Mouse (Mus musculus) neural tube, embryonic 13.5 days (tissue): ENCODE data around the gene Aurkaip1. TPM values are rescaled to one million over a fixed set of nuclear protein-coding genes. Genes with fewer than 3 reads are reported as not detected.
A peak's percentile ranks its signal among the peaks of the same experiment; 100 is the strongest.

Experiments
- ATAC-seq: fragments of 200-750 bp; cut with Nextera tagmentation; 2 replicates; pipeline ENCODE4 v1.8.0; 2017; ENCODE audit warnings: low read depth, mild to moderate bottlenecking, moderate TSS enrichment, moderate library complexity
- H3K27ac ChIP-seq: fragments of 300-500 bp; sonication (generic); replicated peaks from 2 replicates; pipeline ENCODE4 v1.5.1; 2015; ENCODE audit warnings: moderate library complexity, mild to moderate bottlenecking, inconsistent platforms
- H3K27me3 ChIP-seq: fragments of 300-500 bp; sonication (generic); 2 replicates; pipeline ENCODE4 v1.6.1; 2015; ENCODE audit warnings: mild to moderate bottlenecking, inconsistent platforms
- H3K36me3 ChIP-seq: fragments of 300-500 bp; sonication (generic); 2 replicates; pipeline ENCODE4 v1.6.1; 2015; ENCODE audit warnings: mild to moderate bottlenecking, inconsistent platforms
- H3K4me1 ChIP-seq: fragments of 300-500 bp; sonication (generic); replicated peaks from 2 replicates; pipeline ENCODE4 v1.6.1; 2015; ENCODE audit warnings: inconsistent platforms
- H3K4me2 ChIP-seq: fragments of 300-500 bp; sonication (generic); 2 replicates; pipeline ENCODE4 v1.6.1; 2015; ENCODE audit warnings: inconsistent platforms, mild to moderate bottlenecking, moderate library complexity
- H3K4me3 ChIP-seq: fragments of 300-500 bp; sonication (generic); 2 replicates; pipeline ENCODE4 v1.5.1; 2015; ENCODE audit warnings: mild to moderate bottlenecking, inconsistent platforms
- H3K9ac ChIP-seq: fragments of 300-500 bp; sonication (generic); 2 replicates; pipeline ENCODE4 v1.6.1; 2015; ENCODE audit warnings: moderate library complexity, mild to moderate bottlenecking, inconsistent platforms
- H3K9me3 ChIP-seq: fragments of 300-500 bp; sonication (generic); 2 replicates; pipeline ENCODE4 v1.6.1; 2016; ENCODE audit warnings: inconsistent platforms
- WGBS: fragments of 180-500 bp; shearing (Covaris S2); methylation state at CpG from one replicate; pipeline ENCODE4 v1.1.7; 2015; 5-methylcytosine and 5-hydroxymethylcytosine counted together
- polyA plus RNA-seq: library from polyadenylated mRNA; unstranded; fragments of >200 nt; fragmentation: Nextera tagmentation; extraction: Ambion mirVana; gene quantifications from 2 replicates; pipeline ENCODE4 v1.2.1, GENCODE M21; 2015

The Aurkaip1 gene
- polyA plus RNA-seq, 1 experiment from 2014 or later = 145 TPM

DNA sequence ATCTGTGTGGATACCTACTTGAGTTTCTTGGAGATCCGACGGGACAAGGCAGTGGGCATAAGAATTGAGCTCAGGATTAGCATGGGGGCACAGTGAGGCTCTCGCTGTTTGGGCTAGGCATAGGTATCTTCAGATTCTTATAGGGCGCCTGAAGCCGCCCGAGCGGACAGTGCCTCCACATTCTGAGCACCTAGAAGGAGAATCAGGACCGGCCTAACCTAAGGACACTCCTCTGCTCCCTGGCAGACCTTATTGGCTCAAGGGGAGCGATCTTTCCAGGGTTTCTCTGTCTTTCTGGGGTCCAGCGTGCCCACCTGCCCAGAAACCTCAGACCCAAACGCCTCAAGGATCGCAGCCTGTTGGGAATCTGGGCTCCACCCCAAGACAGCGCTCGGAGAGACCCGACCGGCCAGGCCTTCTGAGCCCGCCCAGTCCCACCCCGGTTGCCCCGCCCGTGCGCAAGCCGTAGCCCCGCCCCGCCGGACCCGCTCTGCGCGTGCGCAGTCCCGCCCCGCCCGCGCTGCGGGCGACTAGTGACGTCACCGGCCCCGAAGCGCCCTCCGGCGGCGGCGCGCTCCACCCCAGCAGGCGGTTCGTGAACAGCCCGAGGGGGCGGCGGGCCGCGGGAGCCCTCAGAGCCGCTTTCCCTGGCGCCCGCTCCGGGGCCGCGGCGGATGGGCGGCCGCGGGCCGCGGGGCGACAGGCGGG lies 16.0 kb downstream of the Aurkaip1 start, which contains the start of gene Dvl1:
TSS of gene Dvl1 (plus strand) at position 532 of the 708 bp plus-strand sequence.
- Histone ChIP-seq H3K4me1 (peaks cover 50% of the 10 kb centered on the region), H3K4me2 (peak within 1 kb of the TSS; percentile 88), H3K36me3 (peaks cover 3% of the 10 kb centered on the region; the same call in 1 of the 2 replicates), H3K4me3 (peak within 1 kb of the TSS; percentile 89), H3K27ac (peak within 1 kb of the TSS; percentile 84), H3K9ac (peak within 1 kb of the TSS; percentile 88), H3K27me3 (peaks cover 7% of the 10 kb centered on the region; the same call in 1 of the 2 replicates), H3K9me3 (no peaks in the 10 kb centered on the region)
- WGBS = 2% methylated on average over 64 of the region's 65 CpGs
- peak; percentile 89 for ATAC-seq

DNA sequence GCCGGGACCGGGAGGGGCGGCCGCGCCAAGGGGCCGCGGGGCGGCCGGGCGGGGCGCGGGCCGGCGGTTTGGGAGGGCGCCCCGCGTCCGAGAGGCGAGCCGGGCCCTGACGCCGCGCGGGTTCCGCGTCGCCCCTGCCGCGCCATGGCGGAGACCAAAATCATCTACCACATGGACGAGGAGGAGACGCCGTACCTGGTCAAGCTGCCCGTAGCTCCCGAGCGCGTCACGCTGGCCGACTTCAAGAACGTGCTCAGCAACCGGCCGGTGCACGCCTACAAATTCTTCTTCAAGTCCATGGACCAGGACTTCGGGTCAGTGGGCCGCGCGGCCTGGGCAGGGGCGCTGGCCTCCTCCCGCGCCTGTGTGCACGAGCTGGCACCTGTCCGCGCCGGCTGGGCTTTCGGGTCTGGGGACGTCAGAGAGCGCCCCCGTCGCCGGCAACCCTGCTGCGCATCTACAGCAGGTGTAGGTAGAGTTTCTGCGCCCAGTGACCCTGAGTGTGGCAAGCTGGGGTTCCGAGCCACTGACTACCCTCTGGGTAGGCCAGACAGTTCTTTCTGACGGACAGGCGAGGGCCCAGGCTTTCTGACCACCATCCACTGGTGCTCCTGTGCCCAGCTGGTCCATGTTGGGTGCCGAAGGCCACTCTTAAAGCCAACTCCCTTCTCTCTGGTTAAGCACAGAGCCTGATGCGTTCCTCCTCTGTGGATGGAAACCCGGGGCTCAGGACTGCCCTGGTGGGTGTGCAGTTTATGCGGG lies 16.7 kb downstream of the Aurkaip1 start:
- Histone ChIP-seq H3K4me2 (peak overlapping the region; percentile 88), H3K27me3 (0 out of 2 replicates have a peak, but pooled peaks cover 1% of the 10 kb centered on the region), H3K9ac (peak overlapping the region; percentile 88), H3K9me3 (no peaks in the 10 kb centered on the region), H3K4me1 (peaks cover 52% of the 10 kb centered on the region), H3K27ac (peak overlapping the region; percentile 84), H3K36me3 (no peaks in the 10 kb centered on the region), H3K4me3 (peak overlapping the region; percentile 89)
- ATAC-seq = peak; percentile 64
- 1% methylated on average over 69 of the region's 69 CpGs for WGBS

GRCm38 (mm10) chr4:155848434-155849095 lies 17.5 kb downstream of the Aurkaip1 start:
- H3K27ac ChIP-seq = no peak overlapping the region
- H3K4me3 ChIP-seq = peak overlapping the region; percentile 89
- H3K36me3 ChIP-seq = peaks cover 6% of the 10 kb centered on the region
- peak overlapping the region; percentile 88 for H3K9ac ChIP-seq
- H3K27me3 ChIP-seq = no peaks in the 10 kb centered on the region
- H3K9me3 ChIP-seq = no peaks in the 10 kb centered on the region
- peaks cover 52% of the 10 kb centered on the region for H3K4me1 ChIP-seq
- peak overlapping the region; percentile 88 for H3K4me2 ChIP-seq
- no peak for ATAC-seq
- 58% methylated on average over 7 of the region's 7 CpGs for WGBS

DNA sequence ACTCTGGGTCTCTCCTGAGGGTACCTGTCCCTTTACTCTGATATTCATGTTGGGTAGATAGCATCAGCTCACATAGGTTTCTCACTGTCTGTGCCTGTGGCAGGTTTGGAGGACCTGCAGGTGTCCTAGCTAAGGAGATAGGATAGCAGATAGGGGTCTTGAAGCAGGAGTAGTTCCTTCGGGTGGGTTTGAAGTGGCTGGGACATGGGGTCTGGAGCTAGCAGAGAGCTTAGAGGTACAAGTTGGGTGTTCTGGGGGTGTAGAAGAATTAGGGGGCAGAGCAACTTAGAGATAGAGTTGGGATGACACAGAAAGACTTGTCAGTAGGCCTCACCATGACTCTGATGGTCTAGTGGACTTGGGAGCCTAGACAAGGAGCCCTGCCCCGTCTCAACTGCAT lies 18.3 kb downstream of the Aurkaip1 start:
- H3K27me3 ChIP-seq = no peaks in the 10 kb centered on the region
- no peak overlapping the region for H3K27ac ChIP-seq
- H3K36me3 ChIP-seq = peaks cover 15% of the 10 kb centered on the region
- H3K9me3 ChIP-seq = no peaks in the 10 kb centered on the region
- no peak for ATAC-seq
- peak overlapping the region; percentile 88 for H3K4me2 ChIP-seq
- WGBS = 93% methylated on average over 2 of the region's 2 CpGs
- H3K4me1 ChIP-seq = peaks cover 52% of the 10 kb centered on the region
- no peak overlapping the region for H3K9ac ChIP-seq
- H3K4me3 ChIP-seq = no peak overlapping the region

DNA sequence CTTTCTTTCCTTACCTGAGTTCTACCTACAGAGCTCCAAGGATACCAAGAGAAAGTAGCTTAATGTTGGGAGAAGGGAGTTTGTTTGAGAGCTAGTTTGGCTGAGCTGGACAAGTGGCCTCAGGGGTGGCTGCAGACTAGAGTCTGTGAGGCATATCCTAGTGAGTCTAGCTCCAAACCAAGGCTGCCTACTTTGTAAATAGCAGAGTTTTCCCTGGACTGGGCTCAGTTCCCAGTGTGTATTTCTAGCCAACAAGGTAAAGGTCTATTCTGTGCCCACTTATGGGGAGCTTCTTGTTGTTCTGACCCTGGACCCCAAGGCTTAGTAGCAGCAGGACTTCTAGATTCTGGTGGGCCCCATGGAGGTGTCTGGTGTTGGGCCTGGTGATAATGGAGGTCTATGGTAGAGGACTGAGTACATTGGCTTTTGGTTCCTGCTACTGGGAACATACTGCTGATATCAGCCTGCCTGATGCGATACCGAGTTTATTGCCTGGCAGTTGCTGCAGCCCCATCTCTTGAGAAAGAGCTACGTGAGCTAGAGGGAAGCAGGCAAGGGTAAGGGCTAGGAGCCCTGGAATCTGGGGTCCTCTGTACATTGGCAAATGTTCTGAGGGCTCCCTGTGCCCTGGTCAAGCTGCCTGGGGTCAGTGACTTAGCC lies 18.9 kb downstream of the Aurkaip1 start:
- H3K27ac ChIP-seq = no peak overlapping the region
- peak overlapping the region; percentile 88; the same call in 1 of the 2 replicates for H3K4me2 ChIP-seq
- 92% methylated on average over 3 of the region's 3 CpGs for WGBS
- H3K27me3 ChIP-seq = no peaks in the 10 kb centered on the region
- peaks cover 52% of the 10 kb centered on the region for H3K4me1 ChIP-seq
- ATAC-seq = no peak
- H3K36me3 ChIP-seq = peaks cover 20% of the 10 kb centered on the region
- H3K9ac ChIP-seq = no peak overlapping the region
- H3K4me3 ChIP-seq = no peak overlapping the region
- H3K9me3 ChIP-seq = no peaks in the 10 kb centered on the region

GRCm38 (mm10) chr4:155851368-155851767 lies 20.3 kb downstream of the Aurkaip1 start:
- Histone ChIP-seq H3K4me3 (no peak overlapping the region), H3K4me2 (no peak overlapping the region), H3K4me1 (peaks cover 51% of the 10 kb centered on the region), H3K9ac (no peak overlapping the region), H3K36me3 (peaks cover 34% of the 10 kb centered on the region), H3K9me3 (no peaks in the 10 kb centered on the region), H3K27ac (no peak overlapping the region), H3K27me3 (no peaks in the 10 kb centered on the region)
- WGBS = 90% methylated on average over 3 of the region's 3 CpGs
- no peak for ATAC-seq

DNA sequence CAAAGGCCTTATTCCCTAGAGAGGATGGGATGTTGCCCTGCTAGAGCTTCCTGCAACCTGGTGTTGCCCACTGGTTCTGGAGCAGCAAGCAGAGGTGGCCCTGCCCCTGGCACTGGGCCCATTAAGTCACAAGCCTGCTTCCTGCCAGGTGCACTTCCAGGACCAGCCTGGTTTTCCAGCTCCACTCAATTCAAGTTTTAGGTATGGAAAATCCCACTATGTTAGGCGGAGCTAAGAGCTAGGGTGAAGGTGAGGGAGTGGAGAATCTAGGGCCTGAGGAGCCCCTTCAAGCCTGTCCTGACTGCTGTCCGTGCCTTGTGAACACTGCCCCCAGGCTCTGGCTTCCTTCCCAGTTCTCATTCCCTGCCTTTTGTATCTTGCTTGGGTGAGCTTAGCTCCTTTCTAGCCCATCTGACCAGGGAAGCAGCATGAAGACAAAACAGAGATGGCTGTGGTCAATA lies 20.9 kb downstream of the Aurkaip1 start:
- no peaks in the 10 kb centered on the region for H3K9me3 ChIP-seq
- no peak overlapping the region for H3K27ac ChIP-seq
- H3K9ac ChIP-seq = no peak overlapping the region
- H3K36me3 ChIP-seq = peaks cover 41% of the 10 kb centered on the region
- H3K4me3 ChIP-seq = no peak overlapping the region
- no peak overlapping the region for H3K4me2 ChIP-seq
- WGBS = 85% methylated on average over 2 of the region's 2 CpGs
- no peak for ATAC-seq
- peaks cover 46% of the 10 kb centered on the region for H3K4me1 ChIP-seq
- H3K27me3 ChIP-seq = no peaks in the 10 kb centered on the region

DNA sequence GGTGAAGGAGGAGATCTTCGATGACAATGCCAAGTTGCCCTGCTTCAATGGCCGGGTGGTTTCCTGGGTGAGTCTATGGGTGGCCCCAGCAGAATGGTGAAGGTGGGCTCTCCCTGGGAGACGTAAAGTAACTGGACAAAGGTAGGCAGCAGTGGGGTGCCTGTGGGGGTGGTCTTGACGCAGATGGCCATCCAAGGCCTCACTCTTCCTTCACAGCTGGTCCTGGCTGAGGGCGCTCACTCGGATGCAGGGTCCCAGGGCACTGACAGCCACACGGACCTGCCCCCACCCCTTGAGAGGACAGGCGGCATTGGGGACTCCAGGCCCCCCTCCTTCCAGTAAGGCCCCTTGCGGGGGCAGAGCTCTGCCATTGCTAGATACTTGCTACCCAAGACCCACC lies 22.3 kb downstream of the Aurkaip1 start:
- no peak overlapping the region for H3K9ac ChIP-seq
- peaks cover 38% of the 10 kb centered on the region for H3K4me1 ChIP-seq
- 90% methylated on average over 9 of the region's 9 CpGs for WGBS
- H3K27ac ChIP-seq = no peak overlapping the region
- no peaks in the 10 kb centered on the region for H3K9me3 ChIP-seq
- no peak overlapping the region for H3K4me3 ChIP-seq
- H3K4me2 ChIP-seq = no peak overlapping the region
- peaks cover 55% of the 10 kb centered on the region for H3K36me3 ChIP-seq
- no peak for ATAC-seq
- no peaks in the 10 kb centered on the region for H3K27me3 ChIP-seq

GRCm38 (mm10) chr4:155854991-155855390 lies 23.9 kb downstream of the Aurkaip1 start:
- Histone ChIP-seq H3K4me2 (no peak overlapping the region), H3K27ac (no peak overlapping the region), H3K36me3 (peaks cover 71% of the 10 kb centered on the region), H3K9ac (no peak overlapping the region), H3K4me3 (no peak overlapping the region), H3K9me3 (no peaks in the 10 kb centered on the region), H3K4me1 (peaks cover 23% of the 10 kb centered on the region), H3K27me3 (no peaks in the 10 kb centered on the region)
- ATAC-seq = no peak
- 98% methylated on average over 12 of the region's 12 CpGs for WGBS

- H3K4me3 ChIP-seq = no peak overlapping the region
- no peaks in the 10 kb centered on the region for H3K27me3 ChIP-seq
- no peak for ATAC-seq
- H3K9me3 ChIP-seq = no peaks in the 10 kb centered on the region
- no peak overlapping the region for H3K9ac ChIP-seq
- 93% methylated on average over 12 of the region's 12 CpGs for WGBS
- H3K36me3 ChIP-seq = peaks cover 82% of the 10 kb centered on the region
- no peak overlapping the region for H3K27ac ChIP-seq
- H3K4me2 ChIP-seq = no peak overlapping the region
- peaks cover 12% of the 10 kb centered on the region for H3K4me1 ChIP-seq
Measured at GRCm38 (mm10) chr4:155856071-155856470, 25.0 kb downstream of the Aurkaip1 start.

DNA sequence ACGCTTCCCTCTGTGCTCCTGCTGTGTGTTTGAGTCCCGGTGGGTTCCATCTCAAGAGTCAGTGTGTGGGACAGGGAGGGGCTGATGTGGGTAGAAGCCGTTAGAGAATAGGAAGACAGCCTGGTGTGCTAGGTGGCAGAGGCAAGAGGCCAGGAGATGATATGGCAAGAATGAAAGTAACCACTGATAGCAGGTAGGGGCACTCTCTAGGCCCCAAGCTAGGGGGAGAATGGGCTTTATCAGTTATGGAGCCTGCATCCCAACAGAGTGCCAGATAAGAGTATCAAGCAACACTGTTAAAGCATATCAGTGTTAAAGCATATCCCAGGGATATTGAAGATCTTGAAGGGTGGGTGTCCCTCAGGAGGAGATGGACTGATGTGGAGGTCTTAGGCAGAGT lies 25.8 kb downstream of the Aurkaip1 start:
- no peak overlapping the region for H3K4me2 ChIP-seq
- H3K36me3 ChIP-seq = peaks cover 90% of the 10 kb centered on the region
- ATAC-seq = no peak
- H3K27me3 ChIP-seq = no peaks in the 10 kb centered on the region
- H3K9me3 ChIP-seq = no peaks in the 10 kb centered on the region
- H3K4me3 ChIP-seq = no peak overlapping the region
- no peak overlapping the region for H3K9ac ChIP-seq
- 91% methylated on average over 3 of the region's 3 CpGs for WGBS
- H3K27ac ChIP-seq = no peak overlapping the region
- peaks cover 4% of the 10 kb centered on the region; the same call in 1 of the 2 replicates for H3K4me1 ChIP-seq
